In the genomic region with DNA sequence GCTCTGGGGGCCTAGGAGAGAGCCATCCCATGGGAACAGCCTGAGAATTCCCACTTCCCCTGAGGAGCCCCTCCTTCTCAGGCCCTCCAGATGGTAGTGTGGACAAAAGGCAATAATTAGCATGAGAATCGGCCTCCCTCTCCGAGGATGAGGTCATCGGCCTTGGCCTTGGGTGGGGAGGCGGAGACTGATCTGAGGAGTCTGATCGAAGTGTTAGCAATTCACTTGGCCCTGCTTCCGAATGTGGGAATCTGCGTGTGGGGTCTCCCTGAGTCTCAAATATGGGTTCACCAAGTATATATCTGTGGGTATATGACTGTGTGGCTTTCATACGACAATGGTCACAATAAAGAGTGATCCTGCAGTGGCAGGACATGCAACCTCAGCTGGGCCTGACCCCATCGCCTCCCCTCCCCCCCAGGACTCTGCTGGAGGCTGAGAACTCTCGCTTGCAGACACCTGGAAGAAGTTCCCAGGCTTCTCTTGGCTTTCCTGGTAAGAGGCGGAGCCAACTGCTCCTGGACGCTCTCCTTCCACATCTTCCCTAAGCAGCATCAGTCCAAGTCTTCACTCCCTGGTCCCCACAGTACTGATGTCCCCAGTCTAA, we compare ENCODE assay signal across 9 mouse cellular contexts. TPM values are rescaled to one million over a fixed set of nuclear protein-coding genes. Genes with fewer than 3 reads are reported as not detected.
DNase-seq lines count a peak whose midpoint lies in the region; ATAC-seq and TF ChIP-seq lines count a peak whose summit lies in the region.
"Had no signal": no experiment of that assay in that cellular context is flagged by ENCODE, and none has a peak within 500 bp of the region (broad histone marks: within the 10 kb centered on the region; RNA-seq: fewer than 3 reads in every experiment).

No protein-coding gene starts in this region.

- peaks cover 66% of the 10 kb centered on the region for H3K4me1 ChIP-seq in kidney, embryonic 15.5 days
- peaks cover 7% of the 10 kb centered on the region for H3K4me1 ChIP-seq in heart, adult 2 months (ENCODE audit: control insufficient read depth, insufficient read depth, low read length)
- H3K4me1 ChIP-seq in limb, embryonic 12.5 days (replicated peaks): peaks cover 48% of the 10 kb centered on the region
- H3K4me1 ChIP-seq in stomach, embryonic 15.5 days: peaks cover 42% of the 10 kb centered on the region

- DNase-seq in kidney, postnatal 36 days: no peak
- DNase-seq in heart, adult 2 months: peak; percentile 55 to 56
- DNase-seq in urinary bladder, postnatal 36 days (ENCODE audit: low spot score in 2 of 2): no peak
- no peak for DNase-seq in liver
- no peak for DNase-seq in right cerebral cortex, postnatal 36 days (ENCODE audit: low spot score in 2 of 2)

- H3K9ac ChIP-seq in kidney, embryonic 15.5 days: peak overlapping the region; percentile 78; the same call in 1 of the 2 replicates
- peak overlapping the region; percentile 56; the same call in 1 of the 2 replicates for H3K9ac ChIP-seq in heart, adult 2 months (ENCODE audit: low read depth, low read length)
- peak overlapping the region; percentile 46; the same call in 1 of the 2 replicates for H3K9ac ChIP-seq in limb, embryonic 12.5 days (replicated peaks)
- no peak overlapping the region; the same call in 1 of the 2 replicates for H3K9ac ChIP-seq in stomach, embryonic 15.5 days

- peak overlapping the region; percentile 64 for H3K4me3 ChIP-seq in kidney, embryonic 15.5 days (replicated peaks)
- H3K4me3 ChIP-seq in heart, adult 2 months: peak overlapping the region; percentile 74; the same call in 1 of the 2 replicates
- peak overlapping the region; percentile 53; the same call in 1 of the 2 replicates for H3K4me3 ChIP-seq in limb, embryonic 12.5 days (replicated peaks)
- peak overlapping the region; percentile 12; the same call in 1 of the 2 replicates for H3K4me3 ChIP-seq in stomach, embryonic 15.5 days (replicated peaks)

- H3K27ac ChIP-seq in kidney, embryonic 15.5 days: 0 out of 2 replicates have a peak overlapping the region, but pooled peaks have one; percentile 8
- peak overlapping the region; percentile 83 for H3K27ac ChIP-seq in heart, adult 2 months
- H3K27ac ChIP-seq in limb, embryonic 12.5 days: no peak overlapping the region
- peak overlapping the region; percentile 42; the same call in 1 of the 2 replicates for H3K27ac ChIP-seq in stomach, embryonic 15.5 days

- H3K9me3 ChIP-seq in kidney, embryonic 15.5 days (replicated peaks): no peaks in the 10 kb centered on the region
- H3K9me3 ChIP-seq in limb, embryonic 12.5 days: no peaks in the 10 kb centered on the region
- H3K9me3 ChIP-seq in stomach, embryonic 15.5 days: no peaks in the 10 kb centered on the region

- TF ChIP-seq CTCF in heart, adult 2 months (IDR thresholded peaks at IDR 0.05): no peak

- TF ChIP-seq POLR2A in heart, adult 2 months (IDR thresholded peaks at IDR 0.05; ENCODE audit: insufficient read depth, low read depth, low read length): no peak

- peak overlapping the region; percentile 97 for H3K4me2 ChIP-seq in kidney, embryonic 15.5 days
- peak overlapping the region; percentile 94; the same call in 1 of the 2 replicates for H3K4me2 ChIP-seq in limb, embryonic 12.5 days
- peak overlapping the region; percentile 95 for H3K4me2 ChIP-seq in stomach, embryonic 15.5 days

- intact Hi-C loops in heart, adult 2 months (cut with DNase I): loop anchor here (10.0 kb wide), 1 partner anchor 210 kb away; no protein-coding TSS in a partner anchor

- TF ChIP-seq EP300 in heart, adult 2 months (IDR thresholded peaks at IDR 0.05; ENCODE audit: insufficient read depth, low read depth, low read length): 0 out of 2 replicates have a peak, but pooled peaks have one; percentile 36

- ATAC-seq in kidney, embryonic 15.5 days (replicated peaks; ENCODE audit: low FRiP score): no peak
- ATAC-seq in limb, embryonic 12.5 days (ENCODE audit: insufficient number of reproducible peaks, insufficient read depth, low FRiP score, low TSS enrichment, low read depth): no peak
- ATAC-seq in stomach, embryonic 15.5 days (ENCODE audit: insufficient read depth, low FRiP score, low read depth): no peak

- WGBS in kidney, embryonic 15.5 days: 27% methylated on average over 12 of the region's 12 CpGs
- WGBS in heart, adult 2 months: 44% methylated on average over 12 of the region's 12 CpGs
- WGBS in limb, embryonic 12.5 days: 19% methylated on average over 12 of the region's 12 CpGs
- WGBS in stomach, embryonic 15.5 days: 24% methylated on average over 12 of the region's 12 CpGs

- H3K79me2 ChIP-seq in heart, adult 2 months (replicated peaks; ENCODE audit: control insufficient read depth, insufficient read depth, low read length): no peaks in the 10 kb centered on the region

- H3K27me3 ChIP-seq in kidney, embryonic 15.5 days: no peaks in the 10 kb centered on the region
- H3K27me3 ChIP-seq in heart, adult 2 months (ENCODE audit: control insufficient read depth, insufficient read depth, low read length): no peaks in the 10 kb centered on the region
- peaks cover 46% of the 10 kb centered on the region for H3K27me3 ChIP-seq in limb, embryonic 12.5 days
- peaks cover 17% of the 10 kb centered on the region; the same call in 1 of the 2 replicates for H3K27me3 ChIP-seq in stomach, embryonic 15.5 days (replicated peaks)

- peaks cover 38% of the 10 kb centered on the region for H3K36me3 ChIP-seq in kidney, embryonic 15.5 days
- no peaks in the 10 kb centered on the region for H3K36me3 ChIP-seq in heart, adult 2 months (ENCODE audit: control insufficient read depth, insufficient read depth, low read length)
- peaks cover 3% of the 10 kb centered on the region; the same call in 1 of the 2 replicates for H3K36me3 ChIP-seq in limb, embryonic 12.5 days
- H3K36me3 ChIP-seq in stomach, embryonic 15.5 days: no peaks in the 10 kb centered on the region

RNA-seq across cellular contexts. Expression of a gene that starts 3.6 kb away (rescaled TPM):
- 31.1 and 34.6 TPM in 2 replicates for polyA plus RNA-seq in kidney, embryonic 15.5 days (2015; fragmentation: Nextera tagmentation; extraction: Ambion mirVana)
- total RNA-seq in heart, adult 2 months (2021): 10 to 100 TPM; 14.7 to 22.8 TPM
- 6.2 and 10.0 TPM in 2 replicates for polyA plus RNA-seq in heart, adult 2 months (2012; rRNA removed)
- 29.4 and 32.5 TPM in 2 replicates for polyA plus RNA-seq in limb, embryonic 12.5 days (2016; fragmentation: Nextera tagmentation; extraction: Ambion mirVana)
- polyA plus RNA-seq in stomach, embryonic 15.5 days (2015; fragmentation: Nextera tagmentation; extraction: Ambion mirVana): 18.6 and 19.1 TPM in 2 replicates

RNA-seq across cellular contexts. Expression of a gene that starts 25.5 kb away (rescaled TPM):
- polyA plus RNA-seq in kidney, embryonic 15.5 days (2015; fragmentation: Nextera tagmentation; extraction: Ambion mirVana): 0.17 and 0.33 TPM in 2 replicates
- under 1 TPM in 1 of 2 experiments, not detected in 1; 0.09 TPM for total RNA-seq in heart, adult 2 months (2021)
- 0.32 and 0.55 TPM in 2 replicates for polyA plus RNA-seq in heart, adult 2 months (2012; rRNA removed)
- polyA plus RNA-seq in limb, embryonic 12.5 days (2016; fragmentation: Nextera tagmentation; extraction: Ambion mirVana): 0.13 and 0.65 TPM in 2 replicates
- polyA plus RNA-seq in stomach, embryonic 15.5 days (2015; fragmentation: Nextera tagmentation; extraction: Ambion mirVana): 0.17 and 0.23 TPM in 2 replicates

RNA-seq across cellular contexts. Expression of a gene that starts 26.0 kb away (rescaled TPM):
- 81.1 and 82.3 TPM in 2 replicates for polyA plus RNA-seq in kidney, embryonic 15.5 days (2015; fragmentation: Nextera tagmentation; extraction: Ambion mirVana)
- total RNA-seq in heart, adult 2 months (2021): under 1 TPM in 1 of 2 experiments, not detected in 1; 0.25 TPM
- polyA plus RNA-seq in heart, adult 2 months (2012; rRNA removed): not detected in 2 replicates
- 614 and 667 TPM in 2 replicates for polyA plus RNA-seq in limb, embryonic 12.5 days (2016; fragmentation: Nextera tagmentation; extraction: Ambion mirVana)
- polyA plus RNA-seq in stomach, embryonic 15.5 days (2015; fragmentation: Nextera tagmentation; extraction: Ambion mirVana): 17.2 and 20.0 TPM in 2 replicates
- polyA plus RNA-seq: small intestine, adult 2 months had no signal

RNA-seq across cellular contexts. Expression of a gene that starts 44.0 kb away (rescaled TPM):
- 17.7 and 23.0 TPM in 2 replicates for polyA plus RNA-seq in kidney, embryonic 15.5 days (2015; fragmentation: Nextera tagmentation; extraction: Ambion mirVana)
- 1 to 10 TPM; 4.7 to 5.5 TPM for total RNA-seq in heart, adult 2 months (2021)
- 17.2 and 18.7 TPM in 2 replicates for polyA plus RNA-seq in heart, adult 2 months (2012; rRNA removed)
- polyA plus RNA-seq in limb, embryonic 12.5 days (2016; fragmentation: Nextera tagmentation; extraction: Ambion mirVana): 22.4 and 26.5 TPM in 2 replicates
- polyA plus RNA-seq in stomach, embryonic 15.5 days (2015; fragmentation: Nextera tagmentation; extraction: Ambion mirVana): 16.2 and 17.6 TPM in 2 replicates

RNA-seq across cellular contexts. Expression of a gene that starts 44.4 kb away (rescaled TPM):
- 62.5 and 64.3 TPM in 2 replicates for polyA plus RNA-seq in kidney, embryonic 15.5 days (2015; fragmentation: Nextera tagmentation; extraction: Ambion mirVana)
- 10 to 100 TPM; 10.6 to 10.9 TPM for total RNA-seq in heart, adult 2 months (2021)
- 6.2 and 10.8 TPM in 2 replicates for polyA plus RNA-seq in heart, adult 2 months (2012; rRNA removed)
- 83.2 and 86.4 TPM in 2 replicates for polyA plus RNA-seq in limb, embryonic 12.5 days (2016; fragmentation: Nextera tagmentation; extraction: Ambion mirVana)
- 45.8 and 48.1 TPM in 2 replicates for polyA plus RNA-seq in stomach, embryonic 15.5 days (2015; fragmentation: Nextera tagmentation; extraction: Ambion mirVana)

Comparison
In these comparisons a context has a peak if more than half of its experiments do, and no peak if none do; other contexts are left out.
1. H3K4me3 ChIP-seq: peak in every context shown above with its lines; median percentile 74 in heart, adult 2 months; 64 in kidney, embryonic 15.5 days; 53 in limb, embryonic 12.5 days; 12 in stomach, embryonic 15.5 days.
2. DNase-seq: peak in heart, adult 2 months (2 of 2); none in kidney, postnatal 36 days (0 of 2), urinary bladder, postnatal 36 days (0 of 2), liver (single experiment) and right cerebral cortex, postnatal 36 days (0 of 2).
3. RNA of a gene that starts 26.0 kb away (polyA plus RNA-seq): 614 to 667 TPM in limb, embryonic 12.5 days, 81.1 to 82.3 TPM in kidney, embryonic 15.5 days and 17.2 to 20.0 TPM in stomach, embryonic 15.5 days; not detected in heart, adult 2 months; every median in the first group is over 10 times any median in the second.
4. Peak in every context shown above with its lines, with median percentiles within 50 percentile points of each other: H3K4me2 ChIP-seq.